Mouse (Mus musculus) spleen, adult 2 months (tissue): ENCODE measurements around the gene Pfn3.

Source experiments
- CTCF ChIP-seq: fragments of 200-500 bp; IDR thresholded peaks from 2 replicates; pipeline ENCODE4 v1.5.1; 2011; ENCODE audit warnings: mild to moderate bottlenecking, inconsistent platforms; ENCODE audit not compliant: insufficient read depth, insufficient read length, insufficient replicate concordance; ENCODE audit errors: extremely low read depth
- POLR2A ChIP-seq: fragments of 200-500 bp; IDR thresholded peaks from 2 replicates; pipeline ENCODE4 v1.6.1; 2011; ENCODE audit warnings: low read depth, low read length, inconsistent platforms

- no peak for TF ChIP-seq POLR2A
- no peak for TF ChIP-seq CTCF
Measured at GRCm38 (mm10) chr13:55429226-55429888, 14.3 kb upstream of the Pfn3 start.
